Mouse (Mus musculus): ENCODE measurements around the gene Arid1b.

DNA sequence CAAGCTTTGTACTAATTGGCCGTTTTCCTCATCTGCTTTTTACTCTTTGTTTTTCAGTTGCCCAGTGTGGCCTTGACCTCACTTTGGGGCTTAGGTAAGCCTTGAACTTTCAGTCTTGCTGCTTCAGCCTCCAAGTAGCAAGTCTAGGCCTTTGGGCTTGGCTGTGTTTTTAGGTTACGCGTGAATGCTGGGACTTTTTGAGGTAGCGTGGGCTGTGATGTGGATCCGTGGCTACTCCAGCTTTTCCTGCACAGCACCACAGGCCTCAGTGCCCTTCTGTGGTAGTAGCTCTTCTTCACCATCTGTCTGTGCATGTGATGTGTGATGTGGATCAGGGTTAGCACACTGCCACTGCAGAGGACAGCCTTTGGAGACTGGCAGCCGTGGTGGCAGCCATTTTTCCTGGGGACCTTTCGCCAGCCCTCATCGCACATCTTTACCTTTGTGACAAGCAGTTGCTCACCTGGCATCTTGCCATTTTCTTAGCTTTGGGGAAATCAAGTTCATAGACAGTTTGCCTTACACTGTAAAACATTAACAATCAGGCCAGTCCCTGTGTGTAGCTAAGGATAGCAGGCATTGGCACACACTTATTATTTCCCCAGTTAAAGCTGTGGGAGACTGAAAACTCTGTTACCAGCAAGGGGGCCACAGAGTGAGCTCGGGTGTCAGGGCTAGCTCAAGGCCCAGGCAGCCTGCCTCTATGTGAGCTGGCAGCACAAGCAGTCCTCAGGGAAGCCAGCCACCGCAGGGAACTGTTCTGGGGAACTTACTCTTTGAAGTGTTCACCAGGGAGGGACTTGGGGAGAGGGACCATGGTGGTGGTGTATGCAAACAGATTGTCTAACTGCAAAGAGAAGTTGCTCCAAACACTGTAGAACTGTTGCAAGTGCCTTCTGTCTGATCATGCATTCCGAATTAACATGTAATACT, 112.4 kb downstream of the Arid1b start:
- TF ChIP-seq TAL1 (IDR thresholded peaks at IDR 0.05; ENCODE audit: low read length): no peak
- TF ChIP-seq GATA1 (IDR thresholded peaks at IDR 0.05; ENCODE audit: low read length): no peak
